Mouse (Mus musculus): Measurements from ENCODE around the gene Sh3kbp1.
A peak's percentile ranks its signal among the peaks of the same experiment; 100 is the strongest.

Gene Sh3kbp1

GRCm38 (mm10) chrX:159737344-159737743 is 110.3 kb downstream of the Sh3kbp1 start:
- no peak for DNase-seq (ENCODE audit: low spot score in 2 of 2)

GRCm38 (mm10) chrX:159744035-159744434 is 117.0 kb downstream of the Sh3kbp1 start:
- DNase-seq (ENCODE audit: low spot score in 2 of 2) = no peak

- DNase-seq (ENCODE audit: low spot score in 2 of 2) = no peak
Observed at GRCm38 (mm10) chrX:159744620-159745019, 117.5 kb downstream of the Sh3kbp1 start.

GRCm38 (mm10) chrX:159751834-159752233 is 124.8 kb downstream of the Sh3kbp1 start:
- peak; percentile 9 to 27 for DNase-seq (ENCODE audit: low spot score in 2 of 2)

GRCm38 (mm10) chrX:159756261-159756660 is 129.2 kb downstream of the Sh3kbp1 start:
- DNase-seq (ENCODE audit: low spot score in 2 of 2) = no peak

GRCm38 (mm10) chrX:159756901-159757821 is 130.1 kb downstream of the Sh3kbp1 start:
- no peak for DNase-seq (ENCODE audit: low spot score in 2 of 2)

GRCm38 (mm10) chrX:159757854-159758540 is 130.9 kb downstream of the Sh3kbp1 start:
- DNase-seq (ENCODE audit: low spot score in 2 of 2) = no peak

GRCm38 (mm10) chrX:159763801-159764200 is 136.7 kb downstream of the Sh3kbp1 start:
- DNase-seq (ENCODE audit: low spot score in 2 of 2) = no peak

- DNase-seq (ENCODE audit: low spot score in 2 of 2) = no peak
Observed at GRCm38 (mm10) chrX:159765850-159766249, 138.8 kb downstream of the Sh3kbp1 start.

- no peak for DNase-seq (ENCODE audit: low spot score in 2 of 2)
Observed at GRCm38 (mm10) chrX:159769005-159769404, 141.9 kb downstream of the Sh3kbp1 start.

- no peak for DNase-seq (ENCODE audit: low spot score in 2 of 2)
Observed at GRCm38 (mm10) chrX:159769773-159770172, 142.7 kb downstream of the Sh3kbp1 start.

- no peak for DNase-seq (ENCODE audit: low spot score in 2 of 2)
Observed at GRCm38 (mm10) chrX:159772137-159772536, 145.1 kb downstream of the Sh3kbp1 start.

- DNase-seq (ENCODE audit: low spot score in 2 of 2) = no peak
Observed at GRCm38 (mm10) chrX:159775042-159775441, 148.0 kb downstream of the Sh3kbp1 start.

- DNase-seq (ENCODE audit: low spot score in 2 of 2) = no peak
Observed at GRCm38 (mm10) chrX:159778787-159779186, 151.7 kb downstream of the Sh3kbp1 start.

- no peak for DNase-seq (ENCODE audit: low spot score in 2 of 2)
Observed at GRCm38 (mm10) chrX:159790516-159790915, 163.4 kb downstream of the Sh3kbp1 start.

GRCm38 (mm10) chrX:159795603-159796002 is 168.5 kb downstream of the Sh3kbp1 start:
- no peak for DNase-seq (ENCODE audit: low spot score in 2 of 2)

- DNase-seq (ENCODE audit: low spot score in 2 of 2) = no peak
Observed at GRCm38 (mm10) chrX:159804371-159804770, 177.3 kb downstream of the Sh3kbp1 start.

GRCm38 (mm10) chrX:159809510-159809909 is 182.4 kb downstream of the Sh3kbp1 start:
- DNase-seq (ENCODE audit: low spot score in 2 of 2) = no peak

GRCm38 (mm10) chrX:159810469-159810868 is 183.4 kb downstream of the Sh3kbp1 start:
- DNase-seq (ENCODE audit: low spot score in 2 of 2) = no peak

- no peak for DNase-seq (ENCODE audit: low spot score in 2 of 2)
Observed at GRCm38 (mm10) chrX:159817508-159817907, 190.4 kb downstream of the Sh3kbp1 start.

- DNase-seq (ENCODE audit: low spot score in 2 of 2) = no peak
Observed at GRCm38 (mm10) chrX:159828135-159828534, 201.1 kb downstream of the Sh3kbp1 start.

GRCm38 (mm10) chrX:159829192-159829852 is 202.2 kb downstream of the Sh3kbp1 start:
- DNase-seq (ENCODE audit: low spot score in 2 of 2) = peak; percentile 8 to 15
